Mouse (Mus musculus) urinary bladder, adult 18-20 months (tissue): Measurements from ENCODE around the gene Esyt2.
A peak's percentile ranks its signal among the peaks of the same experiment; 100 is the strongest.

Source experiments
- DNase-seq, 2 experiments: peaks; one replicate each; pipeline ENCODE4 v3.0.0; 2022; ENCODE audit warnings: low spot score in 2 of 2, mixed read lengths in 2 of 2

The Esyt2 gene

DNA sequence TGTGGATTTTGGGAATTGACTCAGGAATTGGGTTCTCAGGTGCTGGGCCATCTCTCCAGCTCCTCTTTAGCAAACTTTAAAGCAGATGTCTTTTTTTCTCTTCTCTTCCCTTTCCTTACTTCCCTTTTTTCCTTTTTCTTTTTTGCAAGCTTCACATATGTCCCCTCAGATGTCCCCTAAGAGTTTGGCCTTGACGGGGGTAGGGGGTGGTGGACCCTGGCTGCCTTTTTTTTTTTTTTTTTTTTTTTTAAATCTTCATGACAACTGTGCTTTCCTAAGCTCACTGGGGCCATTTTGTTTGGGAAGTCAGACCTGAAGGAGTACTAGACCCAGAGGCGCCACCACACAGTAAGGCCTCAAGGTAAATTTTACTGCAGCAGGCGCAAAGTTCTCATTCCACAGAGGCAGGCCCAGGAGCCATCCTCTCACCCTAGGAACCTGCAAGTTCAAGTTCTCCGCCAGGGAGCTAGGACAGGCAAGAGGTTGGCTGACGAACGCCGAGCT, 795 bp upstream of the Esyt2 start:
- DNase-seq = no peak

DNA sequence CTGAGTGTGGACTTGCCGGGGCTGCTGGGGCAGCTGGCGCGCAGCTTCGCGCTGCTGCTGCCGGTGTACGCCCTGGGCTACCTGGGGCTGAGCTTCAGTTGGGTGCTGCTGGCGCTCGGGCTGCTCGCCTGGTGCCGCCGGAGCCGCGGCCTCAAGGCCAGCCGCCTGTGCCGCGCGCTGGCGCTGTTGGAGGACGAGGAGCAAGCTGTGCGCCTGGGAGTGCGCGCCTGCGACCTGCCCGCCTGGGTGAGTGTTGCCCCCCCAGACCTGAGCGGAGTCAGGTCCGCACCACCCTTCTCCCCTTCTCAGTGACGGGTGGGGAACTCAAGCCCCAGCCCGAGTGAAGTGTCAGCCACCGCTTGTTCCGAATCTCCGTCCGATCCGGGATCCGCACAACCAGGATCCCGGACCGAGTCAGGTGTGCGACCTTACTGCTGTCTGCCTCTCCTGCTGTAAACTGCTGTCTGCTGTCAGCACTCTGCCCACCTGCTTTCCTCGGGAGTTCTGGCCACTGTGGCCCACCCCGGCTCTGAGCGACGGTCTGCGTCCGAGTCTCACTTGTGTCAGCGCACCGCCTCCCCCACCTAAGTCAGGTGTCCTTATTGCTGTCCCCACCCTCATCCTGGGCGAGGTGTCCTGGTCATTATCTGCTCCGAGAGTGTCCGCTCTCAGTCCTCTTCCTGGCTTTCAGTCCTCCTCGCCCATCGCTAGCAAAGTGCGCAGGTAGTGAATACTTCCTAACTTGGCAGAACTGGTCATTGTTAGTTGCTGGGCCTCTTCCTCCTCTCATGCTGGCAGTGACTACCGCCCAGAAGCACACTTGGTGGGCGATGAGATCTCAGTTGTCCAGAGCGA, 658 bp downstream of the Esyt2 start:
- peak; percentile 15 to 46 for DNase-seq

DNA sequence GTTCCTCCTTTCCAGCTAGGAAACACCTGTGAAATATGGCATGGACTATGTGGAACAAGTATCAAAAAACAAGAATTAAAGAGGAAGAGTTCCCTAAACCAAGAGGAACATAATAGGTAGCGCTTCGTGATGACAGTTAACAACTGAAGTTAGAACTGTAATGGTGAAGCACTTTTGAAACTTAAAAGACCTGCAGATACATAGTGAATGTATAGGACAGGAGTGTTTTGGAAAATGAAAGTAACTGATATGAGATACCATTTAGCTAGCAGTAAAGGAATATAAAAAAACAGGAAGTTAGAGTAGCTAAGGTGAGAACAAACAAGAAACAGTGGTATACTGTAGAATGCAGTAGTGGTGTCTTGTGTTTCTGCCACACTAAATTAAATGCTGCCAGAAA, 1.9 kb downstream of the Esyt2 start:
- DNase-seq = no peak

DNA sequence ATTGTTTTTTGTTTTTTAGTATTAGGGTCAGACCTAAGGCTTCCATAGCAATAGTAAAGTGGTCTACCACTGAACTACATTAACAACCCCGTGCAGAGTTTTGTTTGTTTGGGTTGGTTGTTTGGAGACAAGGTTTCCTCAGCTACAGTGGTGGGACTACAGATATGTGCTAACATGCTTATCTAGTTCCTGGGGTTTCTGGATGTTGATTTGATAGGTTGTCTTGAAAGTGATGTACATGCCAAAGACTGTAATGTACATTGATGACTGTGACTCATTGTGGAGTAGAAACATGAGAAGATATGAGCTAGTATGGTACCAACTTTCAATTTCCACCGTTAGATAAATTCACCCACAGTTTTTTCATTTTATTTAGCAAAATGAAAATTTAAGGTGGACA, 2.5 kb downstream of the Esyt2 start:
- DNase-seq = no peak

DNA sequence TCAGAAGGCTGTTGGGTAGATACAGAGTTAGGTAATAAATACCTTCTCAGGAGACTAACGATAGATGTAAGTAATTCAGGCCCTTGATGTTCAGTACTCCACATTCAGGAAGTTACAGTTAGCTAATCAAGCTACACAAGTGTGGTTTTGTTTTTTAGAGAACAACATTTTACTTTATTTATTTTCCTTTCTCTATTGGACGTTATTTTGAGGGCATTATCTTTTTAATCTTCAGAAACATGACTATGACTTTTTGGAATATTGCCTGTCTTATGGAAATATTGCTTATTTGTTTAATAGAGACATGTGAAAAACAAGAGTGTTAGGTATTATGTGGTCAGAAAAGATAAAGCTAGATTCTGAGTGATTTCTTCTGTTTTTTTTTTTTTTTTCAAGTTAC, 12.2 kb downstream of the Esyt2 start:
- DNase-seq = no peak

DNA sequence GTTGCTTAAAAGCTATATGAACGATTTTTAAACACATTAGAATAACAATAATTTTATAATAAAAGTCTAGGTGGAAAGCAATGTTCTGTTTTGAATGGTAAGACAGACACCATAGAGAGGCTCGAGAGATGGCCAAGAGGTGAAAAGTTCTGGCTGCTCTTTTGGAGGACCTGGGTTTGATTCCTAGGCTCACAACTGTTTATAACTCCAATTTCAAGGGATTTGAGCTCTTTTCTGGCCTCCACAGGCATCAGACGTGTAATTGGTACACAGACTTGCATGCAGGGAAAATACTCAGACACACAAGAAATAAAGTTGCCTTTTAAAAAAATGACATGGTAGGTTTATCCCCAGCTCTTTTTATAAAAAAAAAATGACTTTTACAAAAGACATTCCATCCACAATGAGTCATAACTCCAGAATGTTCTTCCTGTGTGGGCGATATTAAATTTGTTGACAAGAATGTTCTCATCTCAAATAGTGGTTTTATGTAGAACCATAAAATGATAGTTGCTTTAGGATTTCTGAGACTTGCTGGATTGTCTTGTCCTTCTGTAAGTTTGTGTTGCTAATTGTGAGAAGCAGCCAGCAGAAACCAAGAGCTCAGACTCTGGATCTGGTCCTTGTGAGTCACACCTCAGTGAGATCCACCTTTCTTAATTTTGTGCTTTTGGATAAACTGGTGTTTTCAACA, 12.8 kb downstream of the Esyt2 start:
- no peak for DNase-seq

DNA sequence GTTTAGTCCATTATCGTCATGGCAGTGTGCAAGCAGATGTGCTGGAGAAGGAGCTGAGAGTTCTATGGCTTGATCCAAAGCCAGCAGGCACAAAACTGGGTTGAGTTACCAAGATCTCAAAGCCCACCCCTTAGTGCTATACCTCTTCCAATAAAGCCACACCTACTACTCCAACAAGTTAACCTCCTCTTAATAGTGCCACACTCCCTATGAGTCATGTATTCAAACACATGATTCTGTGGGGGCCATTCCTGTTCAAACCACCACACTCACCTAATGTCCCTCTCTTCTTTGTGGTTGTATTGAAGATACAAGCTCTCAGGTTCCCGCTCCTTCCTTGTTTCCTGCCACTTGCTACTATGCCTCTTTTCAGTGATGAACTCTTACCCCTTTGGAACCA, 18.9 kb downstream of the Esyt2 start:
- no peak for DNase-seq

DNA sequence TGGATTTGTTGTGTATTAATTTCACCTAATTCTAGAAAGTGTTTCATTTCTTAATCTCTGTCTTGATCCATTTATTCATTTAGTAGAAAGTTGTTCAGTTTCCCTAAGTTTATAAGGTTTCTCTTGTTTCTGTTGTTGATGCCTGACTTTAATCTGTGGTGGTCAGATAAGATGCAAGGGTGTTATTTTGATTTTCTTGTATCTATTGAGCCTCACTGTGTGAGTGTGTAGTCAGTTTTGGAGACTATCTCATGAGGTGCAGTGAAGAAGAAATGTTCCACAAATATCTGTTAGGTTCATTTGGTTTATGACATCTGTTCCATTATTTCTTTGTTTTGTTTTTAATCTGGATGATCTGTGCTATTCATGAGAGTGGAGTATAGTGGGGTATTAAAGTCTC, 21.2 kb downstream of the Esyt2 start:
- no peak for DNase-seq

DNA sequence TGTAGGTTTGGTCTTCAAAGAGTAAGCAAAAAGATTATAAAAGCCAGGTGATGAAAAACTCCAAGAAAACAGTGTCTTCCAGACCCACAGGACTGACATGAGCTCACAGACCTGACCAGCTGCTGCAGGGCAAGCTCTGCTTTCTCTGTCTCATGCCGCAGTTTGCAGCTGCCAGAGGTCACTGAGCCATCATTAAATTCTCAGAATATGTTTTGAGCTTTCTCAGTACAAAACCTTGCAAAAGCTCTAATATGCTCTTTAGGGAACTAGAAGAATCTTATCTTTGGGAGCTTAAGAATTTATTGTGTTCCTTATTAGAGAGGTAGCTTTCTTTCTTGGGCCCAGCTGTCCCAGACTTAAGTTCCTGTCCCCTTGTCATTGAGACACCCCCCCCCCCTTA, 25.0 kb downstream of the Esyt2 start:
- DNase-seq = peak in 1 of 2 experiments; percentile 6

DNA sequence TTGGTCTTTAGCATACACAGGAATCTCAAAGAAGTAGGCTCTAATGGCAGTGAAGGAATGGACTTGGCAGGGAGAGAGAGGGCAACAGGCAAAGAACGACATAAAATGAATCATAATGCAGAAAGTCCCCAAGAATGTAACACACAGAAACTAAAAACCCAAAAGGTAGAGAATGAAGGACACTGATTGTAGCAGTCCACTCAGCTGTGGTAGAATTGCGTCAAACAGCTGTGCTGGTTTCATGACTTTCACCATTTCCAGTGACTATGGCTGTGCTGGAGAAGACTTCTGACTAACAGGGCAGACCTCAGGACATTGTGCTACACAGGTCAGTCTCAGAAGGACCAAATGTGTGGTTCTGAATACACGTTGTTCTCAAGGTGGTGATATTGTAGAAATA, 26.9 kb downstream of the Esyt2 start:
- no peak for DNase-seq

DNA sequence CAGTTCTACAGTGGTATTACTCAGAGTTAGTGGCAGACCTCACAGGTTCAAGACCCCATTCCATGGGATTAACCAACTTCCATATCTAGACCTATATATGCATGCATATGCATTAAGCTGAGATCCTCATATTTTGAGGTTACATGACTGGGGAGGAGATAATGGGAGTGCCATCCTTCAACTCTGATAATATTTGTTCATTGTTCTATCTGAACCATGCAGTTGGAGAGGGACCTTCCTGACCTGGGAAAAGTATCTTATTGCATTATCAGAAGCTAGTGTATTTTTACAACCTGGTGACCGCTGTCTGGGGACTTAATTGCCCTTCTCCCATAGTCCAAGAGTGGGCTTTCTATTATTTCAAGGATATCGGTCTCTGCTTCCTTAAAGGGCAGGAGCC, 27.6 kb downstream of the Esyt2 start:
- DNase-seq = no peak

DNA sequence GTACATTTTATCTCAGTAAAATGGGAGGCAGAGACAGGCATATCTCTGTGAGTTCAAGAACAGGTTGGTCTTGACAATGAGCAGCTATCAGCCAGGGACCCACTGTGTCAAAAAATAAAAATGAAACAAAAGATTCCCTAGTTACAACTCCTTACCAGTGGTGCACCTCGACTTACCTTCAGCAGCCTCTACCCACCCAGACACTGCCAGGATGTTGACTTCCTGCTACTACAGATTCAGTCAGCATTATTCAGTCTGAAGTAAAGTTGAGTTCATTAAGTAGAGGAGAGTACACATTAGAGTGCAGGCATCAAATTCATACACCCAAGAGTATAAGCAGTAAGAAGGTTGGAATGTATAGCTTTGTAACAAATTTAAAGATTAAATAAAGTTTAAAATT, 32.8 kb downstream of the Esyt2 start:
- no peak for DNase-seq

DNA sequence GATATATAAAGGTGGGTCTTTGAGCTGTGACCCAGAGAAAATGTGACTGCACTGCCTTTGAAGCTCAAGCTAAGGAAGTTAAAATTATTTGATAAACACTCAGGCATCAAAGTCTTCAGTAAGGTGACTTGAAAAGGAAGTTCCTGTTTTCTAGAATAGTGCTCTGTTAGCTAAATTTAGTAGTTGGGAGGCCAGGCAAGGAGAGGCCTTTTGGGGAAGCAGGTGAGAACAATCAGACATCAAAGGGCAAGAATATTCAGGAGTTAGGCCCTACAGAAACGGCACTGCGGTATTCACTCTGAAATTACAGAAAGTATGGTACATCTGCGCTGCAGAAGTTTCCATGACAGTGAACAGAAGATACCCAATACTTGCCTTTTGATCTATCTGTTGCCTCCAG, 34.5 kb downstream of the Esyt2 start:
- no peak for DNase-seq

DNA sequence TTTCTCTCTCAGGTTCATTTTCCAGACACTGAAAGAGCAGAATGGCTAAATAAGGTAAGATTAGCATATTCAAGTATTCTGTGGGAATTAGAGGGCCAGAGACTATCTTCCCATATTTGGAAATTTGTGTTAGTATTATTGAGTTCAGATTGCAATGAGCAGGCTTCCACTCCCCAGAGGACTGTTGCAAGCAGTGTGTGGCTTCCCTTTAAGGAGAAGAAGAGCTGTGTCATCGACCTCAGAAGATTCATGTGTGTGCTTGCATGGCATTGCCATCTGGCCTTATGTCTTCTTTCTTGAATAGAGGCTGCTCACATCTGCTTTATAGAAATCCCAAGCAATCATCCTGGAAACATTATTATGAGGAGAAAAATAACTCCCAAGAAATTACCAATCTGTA, 36.8 kb downstream of the Esyt2 start:
- DNase-seq = no peak

DNA sequence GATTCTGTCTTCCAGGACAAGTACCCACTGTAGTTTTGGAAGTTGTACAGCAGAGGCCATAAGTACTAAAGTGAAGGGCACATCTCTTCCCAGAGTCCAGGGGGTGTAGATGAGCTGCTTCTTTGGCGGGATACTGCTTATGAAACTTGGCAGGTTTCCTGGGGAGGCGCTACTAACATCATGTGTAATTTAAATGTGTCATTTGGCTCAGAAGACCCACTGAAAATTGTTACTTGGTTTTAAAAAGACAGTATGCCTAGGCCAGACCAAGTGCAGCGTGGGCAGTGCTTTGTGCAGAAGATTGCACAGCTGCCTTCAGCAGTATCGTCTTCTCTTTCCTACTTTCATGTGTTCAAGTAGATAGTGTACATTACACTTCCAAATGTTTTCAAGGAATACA, 44.5 kb downstream of the Esyt2 start:
- peak in 1 of 2 experiments; percentile 4 for DNase-seq

DNA sequence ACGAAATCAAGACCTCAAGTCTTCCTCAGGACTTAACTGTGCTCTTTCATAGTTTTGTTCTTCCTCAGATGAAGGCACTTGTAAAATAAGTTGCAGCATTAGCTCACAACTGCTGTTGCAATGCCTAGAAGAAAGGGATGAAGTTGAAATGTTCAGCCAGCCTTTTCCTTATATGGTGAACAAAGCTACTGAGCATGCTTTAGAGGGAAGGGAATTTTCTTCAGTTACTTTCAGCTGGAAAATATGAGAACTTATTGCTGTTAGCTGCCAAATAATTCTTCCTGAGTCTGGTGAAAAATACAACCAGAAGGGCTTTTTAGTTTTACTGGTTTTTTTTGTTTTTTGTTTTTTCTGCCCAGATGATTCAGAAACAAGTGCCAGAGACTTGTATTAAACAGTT, 45.2 kb downstream of the Esyt2 start:
- DNase-seq = no peak

DNA sequence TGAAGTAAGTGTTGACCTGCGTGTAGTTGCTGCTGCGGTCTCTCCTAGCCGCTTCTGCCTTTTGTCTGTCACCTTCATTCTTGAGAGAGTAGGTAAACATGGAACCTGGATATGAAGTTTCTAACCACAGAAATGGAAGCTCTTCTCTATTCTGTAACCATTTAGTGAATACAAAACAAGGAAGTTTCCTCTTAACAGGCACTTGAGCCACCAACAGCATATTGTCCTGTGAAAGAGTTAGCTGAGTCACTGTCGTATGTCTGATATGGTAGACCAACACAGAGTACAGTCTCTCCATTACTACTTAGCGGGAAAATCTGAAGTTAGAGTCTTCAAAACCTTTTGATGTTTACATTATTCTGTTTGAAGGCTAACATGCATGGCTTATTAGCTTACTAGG, 53.3 kb downstream of the Esyt2 start:
- DNase-seq = no peak

DNA sequence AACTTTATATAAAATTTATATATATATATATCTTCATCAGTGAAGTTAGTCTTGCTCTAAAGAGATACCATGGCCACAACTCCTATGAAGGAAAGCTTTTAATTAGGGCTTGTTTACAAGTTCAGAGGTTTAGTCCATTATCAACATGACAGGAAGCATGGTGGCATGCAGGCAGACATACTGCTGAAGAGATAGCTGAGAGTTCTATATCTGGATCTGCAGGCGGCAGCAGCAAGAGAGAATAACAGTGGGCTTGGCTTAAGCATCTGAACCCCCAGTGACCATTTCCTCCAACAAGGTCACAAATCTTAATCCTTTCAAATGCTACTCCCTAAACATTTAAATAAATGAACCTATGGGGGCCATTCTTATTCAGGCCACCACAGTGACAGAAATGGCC, 59.2 kb downstream of the Esyt2 start:
- DNase-seq = no peak

DNA sequence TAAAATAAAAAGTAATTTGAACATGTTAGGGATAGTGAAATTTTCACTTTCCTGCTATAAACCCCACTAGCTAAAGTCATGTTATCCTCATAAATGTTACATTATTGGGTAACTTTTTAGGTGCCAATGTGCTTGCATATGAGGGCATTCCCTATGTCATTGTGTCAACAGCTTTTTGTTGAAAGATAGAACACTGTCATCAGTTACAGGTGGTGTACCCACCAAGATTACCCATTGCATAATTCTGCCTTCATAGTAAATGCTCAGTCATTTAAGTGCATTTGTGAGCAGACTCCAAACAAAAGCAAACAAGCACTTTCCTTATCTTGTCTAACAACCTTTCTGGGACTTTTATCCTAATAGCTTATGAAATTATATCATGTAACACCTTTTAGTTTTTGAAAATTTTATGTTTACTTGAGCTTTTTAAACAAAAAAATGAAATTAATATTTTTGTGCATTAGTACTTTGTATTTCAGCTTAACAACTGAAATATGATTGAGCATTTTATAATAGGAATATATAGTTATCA, 67.8 kb downstream of the Esyt2 start:
- no peak for DNase-seq

DNA sequence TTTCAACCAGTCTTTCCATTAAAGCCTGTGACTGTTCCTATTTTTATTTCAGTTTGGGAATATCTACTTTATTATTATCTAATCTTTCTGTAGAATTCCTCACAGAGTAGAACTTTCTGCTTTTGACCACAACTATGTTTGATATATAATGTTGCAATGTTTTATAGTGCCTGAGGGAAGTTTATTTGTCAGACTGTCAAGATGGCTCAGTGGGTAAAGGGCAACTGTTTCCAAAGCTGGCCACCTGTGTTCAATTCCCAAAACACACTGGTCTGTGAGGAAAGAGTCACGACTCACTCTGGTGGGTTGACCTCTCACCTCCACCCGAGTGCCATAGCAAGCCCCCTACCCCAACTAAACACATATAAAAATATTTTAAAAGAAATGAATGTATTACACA, 68.4 kb downstream of the Esyt2 start:
- DNase-seq = no peak

DNA sequence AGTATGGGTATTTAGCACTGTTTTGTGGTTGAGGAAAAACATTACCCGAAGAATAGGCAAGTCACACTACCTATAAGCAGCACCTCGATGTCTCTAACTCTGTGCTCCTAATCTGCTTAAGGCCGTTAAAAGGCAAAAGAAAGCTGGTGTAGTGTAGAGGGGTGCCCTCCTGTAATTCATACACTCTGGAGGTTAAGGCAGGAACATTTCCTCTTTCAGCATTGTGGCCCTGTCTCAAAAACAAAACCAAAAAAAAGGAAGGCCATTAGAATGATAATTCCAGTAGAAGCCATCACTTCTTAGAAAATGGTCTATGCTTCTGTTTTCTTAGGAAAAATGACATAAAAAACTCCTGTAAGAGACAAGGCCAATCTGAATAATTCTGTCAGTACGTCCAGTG, 70.0 kb downstream of the Esyt2 start:
- no peak for DNase-seq

DNA sequence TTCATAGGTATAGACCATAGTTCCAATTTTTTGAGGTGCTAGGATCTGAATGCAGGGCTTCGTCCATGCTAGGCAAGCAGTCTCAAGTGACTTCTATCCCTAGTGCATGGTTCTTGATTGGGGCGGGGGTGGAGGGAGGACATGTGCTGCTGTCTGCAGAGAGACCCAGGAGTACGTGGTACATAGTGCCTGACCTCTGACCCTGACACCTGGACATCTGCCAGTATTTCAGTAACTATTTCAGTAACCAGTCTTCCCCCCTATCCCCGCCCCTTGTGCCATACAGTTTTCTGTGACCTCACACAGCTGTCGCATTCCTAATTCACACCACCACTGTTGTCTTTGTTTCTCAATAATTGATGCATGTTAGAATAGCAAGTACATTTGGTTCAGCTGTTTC, 71.4 kb downstream of the Esyt2 start:
- DNase-seq = no peak

DNA sequence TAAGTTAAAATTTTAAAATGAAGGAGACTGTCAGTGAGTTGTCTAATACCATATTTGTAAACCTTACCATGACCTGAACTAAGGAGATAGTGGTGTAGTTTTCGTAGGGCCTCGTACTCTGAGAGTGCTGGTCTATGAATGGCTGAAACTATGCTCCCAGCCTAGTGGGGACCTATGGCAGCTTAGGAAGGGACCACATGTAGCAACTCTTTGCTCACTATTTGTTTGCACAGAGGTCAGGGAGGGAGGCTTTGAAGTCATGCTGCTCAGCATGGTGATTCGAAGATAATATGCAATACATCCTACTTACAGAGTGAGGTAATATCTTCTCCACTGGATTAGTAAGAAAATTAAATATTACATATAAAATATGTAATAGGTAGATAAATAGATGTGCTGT, 73.7 kb downstream of the Esyt2 start:
- DNase-seq = no peak
